Mouse (Mus musculus): Measurements from ENCODE around the gene Mboat7.

- TF ChIP-seq EP300 (IDR thresholded peaks at IDR 0.05; ENCODE audit: insufficient read depth, low read depth, low read length) (no peak), POLR2A (IDR thresholded peaks at IDR 0.05; ENCODE audit: insufficient read depth, low read depth, low read length) (no peak)
Observed at GRCm38 (mm10) chr7:3691919-3692318, 1.4 kb downstream of the Mboat7 start.

All from heart, adult 2 months (tissue).